Mouse (Mus musculus): Measurements from ENCODE around the gene Ssxb3.
"Not testable (repeated sequence)": the region's sequence is repeated elsewhere in the genome, so short reads cannot be mapped to it uniquely, and the experiment has no call there.

The Ssxb3 gene

DNA sequence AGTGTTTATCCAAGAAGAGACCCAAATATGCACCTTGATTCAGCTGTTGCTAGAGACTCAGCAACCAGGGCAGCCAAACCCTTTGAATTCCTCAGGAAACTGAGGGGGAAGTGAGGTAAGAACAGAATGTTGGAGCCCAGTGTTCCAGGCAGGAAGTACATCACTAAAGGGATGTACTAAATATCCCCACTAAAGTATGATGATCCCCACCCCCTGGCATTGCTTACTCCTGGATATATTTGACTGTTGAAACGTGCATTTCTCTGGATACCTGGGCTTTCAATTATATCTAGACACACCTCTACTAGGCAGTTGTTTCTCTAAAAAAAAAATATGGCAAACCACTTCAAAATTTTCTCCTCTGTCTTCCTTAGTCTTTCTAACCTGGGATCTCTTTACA is at the start of gene Ssxb3:
TSS of gene Ssxb3 (minus strand) at position 101 of the 400 bp plus-strand sequence.
- DNase-seq = not testable (repeated sequence)

DNA sequence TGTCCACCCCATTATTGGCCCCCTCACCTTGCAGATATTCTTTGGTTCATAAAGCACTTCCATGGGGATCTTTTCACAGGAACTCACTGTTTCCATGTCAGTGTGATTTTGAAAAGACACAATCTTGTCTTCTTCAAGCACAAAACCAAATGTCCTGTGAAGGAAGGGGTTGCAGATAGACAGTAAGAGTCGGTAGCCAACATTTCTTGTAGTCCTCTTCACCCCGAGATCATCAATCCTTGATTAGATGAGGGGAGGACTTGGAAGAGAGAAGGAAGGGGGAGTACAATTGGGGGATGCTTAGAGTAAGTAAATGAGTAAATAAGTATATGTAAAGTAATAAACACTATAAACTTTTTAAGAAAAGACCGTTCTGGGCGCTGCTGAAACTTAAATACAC is 43.5 kb downstream of the Ssxb3 start, which contains the start of gene Ssxb6:
TSS of gene Ssxb6 (minus strand) at position 101 of the 400 bp plus-strand sequence.
- not testable (repeated sequence) for DNase-seq
